Mouse (Mus musculus) gastrocnemius, postnatal 4 days (tissue): ENCODE measurements around the gene Rpl7l1. TPM values are rescaled to one million over a fixed set of nuclear protein-coding genes. Genes with fewer than 3 reads are reported as not detected.
"Not testable (repeated sequence)": the region's sequence is repeated elsewhere in the genome, so short reads cannot be mapped to it uniquely, and the experiment has no call there.

Source experiments
- DNase-seq, 2 experiments: peaks; one replicate each; pipeline ENCODE4 v3.0.0; 2021 to 2022; ENCODE audit warnings: low spot score in 2 of 2, mixed read lengths in 2 of 2
- long read RNA-seq, 2 experiments: library from polyadenylated mRNA; stranded (forward); transcript quantifications; one replicate each; pipeline ENCODE4 v2.0.0; 2021
- total RNA-seq, 2 experiments: library from RNA; stranded (reverse); gene quantifications; 2 replicates each; pipeline ENCODE4 v1.2.3; 2021

Gene Rpl7l1
- total RNA-seq, result 10 to 100 TPM; 71.1 to 76.2 TPM
- long read RNA-seq, experiment 1, transcript Rpl7l1-201 (7 exons, 2,606 nt), result major isoform, 47 of 95 reads
- long read RNA-seq, experiment 1, partial matches to known transcripts, result 15 of 95 reads
- long read RNA-seq, experiment 1, other reads (novel, unspliced or antisense), result 32 of 95 reads
- long read RNA-seq, experiment 2, transcript Rpl7l1-201 (7 exons, 2,606 nt), result major isoform, 51 of 108 reads
- long read RNA-seq, experiment 2, partial matches to known transcripts, result 10 of 108 reads
- long read RNA-seq, experiment 2, other reads (novel, unspliced or antisense), result 47 of 108 reads

DNA sequence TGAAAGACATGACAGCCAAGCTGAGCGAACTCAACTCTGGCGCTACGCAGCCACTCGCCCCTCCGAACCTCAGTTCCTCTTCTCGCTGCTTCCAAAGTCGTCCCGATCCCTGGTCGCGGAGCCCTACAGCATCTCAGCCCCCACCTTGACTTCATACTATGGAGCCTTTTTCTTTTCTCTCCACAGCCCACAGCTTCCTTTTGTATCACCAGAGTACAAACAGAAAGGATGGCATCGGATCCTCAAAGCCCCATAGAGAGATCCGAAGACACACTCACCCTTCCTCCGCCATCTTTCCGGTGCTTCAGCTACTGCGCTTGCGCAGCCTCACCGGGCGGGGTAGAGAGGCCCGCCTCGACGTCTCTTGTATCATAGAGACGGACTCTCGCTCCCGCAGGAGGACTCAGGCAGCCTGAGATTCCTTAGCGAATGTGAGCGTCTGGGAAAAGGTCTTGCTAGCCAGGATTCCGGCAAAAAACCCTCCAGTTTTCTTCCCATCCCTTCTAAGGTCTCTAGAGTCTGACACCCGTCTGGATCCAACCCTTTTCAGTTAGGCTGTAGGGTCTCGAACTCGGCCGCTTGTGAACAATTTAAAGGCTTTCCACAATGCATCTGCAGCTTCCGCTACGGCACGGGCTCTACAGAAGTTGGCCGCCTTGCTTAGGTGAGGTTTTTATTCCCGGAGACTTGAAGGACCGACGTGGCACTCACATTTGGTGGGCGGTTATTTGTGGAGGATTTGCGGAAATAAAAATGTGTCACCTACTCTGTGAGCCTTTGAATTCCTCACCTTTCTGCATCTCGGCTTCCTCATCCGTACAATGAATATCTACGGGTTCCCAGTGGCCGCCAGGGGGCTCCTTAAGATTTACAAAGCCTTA, at the start of gene Rpl7l1:
TSS of gene Rpl7l1 (minus strand) at position 332 of the 881 bp plus-strand sequence.
- peak; percentile 81 to 91 for DNase-seq

DNA sequence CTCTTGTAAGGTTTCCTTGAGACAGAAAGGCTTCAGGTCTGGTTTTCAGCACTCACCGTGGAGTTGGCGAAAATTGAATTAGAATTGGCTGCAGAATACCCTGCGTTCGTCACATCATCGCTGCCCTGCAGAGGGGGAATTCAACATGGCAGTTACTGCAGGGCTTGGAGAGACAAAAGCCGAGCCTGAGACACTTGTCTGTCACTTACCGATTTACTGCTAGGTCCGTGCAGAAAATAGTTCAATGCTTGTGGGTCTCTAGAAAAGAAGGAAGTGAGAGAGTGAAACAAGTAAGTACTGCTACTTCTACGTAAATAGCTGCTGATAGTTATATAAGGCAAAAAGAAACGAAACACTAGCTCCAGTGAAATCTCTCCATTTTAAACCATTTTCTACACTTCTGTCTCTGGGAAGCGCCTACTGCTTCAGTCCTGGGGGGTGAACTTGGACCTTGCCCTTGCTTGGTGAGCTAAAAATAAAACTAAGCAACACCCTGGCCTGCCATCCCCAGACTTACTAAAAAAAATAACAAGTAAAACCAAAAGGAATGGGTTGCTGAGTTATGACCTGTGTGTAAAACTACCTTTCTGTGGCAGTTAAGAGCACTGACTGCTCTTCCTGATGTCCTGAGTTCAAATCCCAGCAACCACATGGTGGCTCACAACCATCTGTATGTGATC, 47.5 kb upstream of the Rpl7l1 start:
- DNase-seq, result no peak

- DNase-seq, result no peak
These were observed 46.5 kb upstream of the Rpl7l1 start for GRCm38 (mm10) chr17:46828935-46829334.

DNA sequence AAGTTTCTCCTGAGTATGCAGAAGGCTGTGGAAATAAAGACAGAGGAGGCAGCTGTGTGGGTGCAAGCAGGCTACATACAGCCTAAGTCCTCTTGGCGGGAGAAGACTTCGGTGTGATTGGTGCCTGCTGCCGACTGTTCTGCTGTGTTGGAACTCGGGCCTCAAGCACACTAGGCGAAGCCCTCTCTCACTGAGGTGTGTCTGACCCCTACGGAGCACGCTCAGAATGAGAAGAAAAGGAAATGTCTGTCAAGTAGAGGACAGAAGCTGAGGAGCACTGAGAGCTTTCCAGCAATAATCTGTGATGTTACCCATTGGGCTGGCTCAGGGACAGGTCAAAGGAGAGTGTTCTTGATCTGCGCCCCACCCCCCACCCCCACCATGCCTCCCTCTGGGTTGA, 40.6 kb upstream of the Rpl7l1 start:
- no peak for DNase-seq

GRCm38 (mm10) chr17:46820628-46821027, 38.2 kb upstream of the Rpl7l1 start:
- no peak for DNase-seq

DNA sequence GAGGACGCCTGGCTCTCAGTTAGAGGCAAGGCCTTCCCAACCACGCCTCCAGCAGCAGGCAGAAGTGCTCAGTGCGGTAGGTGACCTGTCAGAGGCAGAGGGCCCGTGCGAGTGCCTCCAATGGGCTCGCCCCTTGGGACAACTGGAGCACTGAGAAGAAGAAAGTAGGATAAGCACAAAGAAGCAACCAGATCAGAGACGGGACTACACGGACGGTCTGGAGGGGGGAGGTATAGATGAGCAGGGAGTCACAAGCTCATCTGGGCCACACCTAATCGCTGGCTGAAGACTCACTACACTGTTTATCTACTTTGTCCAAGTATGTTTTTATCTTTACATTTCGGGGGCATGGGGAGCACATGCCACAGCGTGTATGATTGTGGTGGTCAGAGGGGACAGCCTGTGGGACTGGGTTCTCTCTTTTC, 35.3 kb upstream of the Rpl7l1 start:
- DNase-seq, result no peak

DNA sequence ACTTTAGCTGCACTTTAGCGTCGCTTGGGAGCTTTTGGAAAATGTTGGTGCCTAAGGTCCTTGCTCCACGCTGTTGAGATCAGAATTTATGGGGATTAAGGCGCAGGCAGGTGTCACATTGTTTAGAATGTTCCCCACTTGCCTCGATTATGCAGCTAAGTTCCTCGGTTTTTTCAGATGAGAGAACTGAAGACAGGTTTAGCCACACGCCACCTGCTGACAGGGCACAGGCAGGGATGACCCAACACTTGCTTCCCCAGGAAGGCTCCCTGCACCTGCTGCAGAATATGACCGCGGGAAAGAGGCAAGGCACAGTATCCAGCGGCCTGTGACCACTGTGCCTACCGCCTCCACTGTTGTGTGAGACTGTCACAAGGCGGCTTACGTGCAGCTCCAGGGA, 33.8 kb upstream of the Rpl7l1 start:
- DNase-seq, result no peak

- no peak for DNase-seq
These were observed 32.0 kb upstream of the Rpl7l1 start for GRCm38 (mm10) chr17:46814497-46814896.

DNA sequence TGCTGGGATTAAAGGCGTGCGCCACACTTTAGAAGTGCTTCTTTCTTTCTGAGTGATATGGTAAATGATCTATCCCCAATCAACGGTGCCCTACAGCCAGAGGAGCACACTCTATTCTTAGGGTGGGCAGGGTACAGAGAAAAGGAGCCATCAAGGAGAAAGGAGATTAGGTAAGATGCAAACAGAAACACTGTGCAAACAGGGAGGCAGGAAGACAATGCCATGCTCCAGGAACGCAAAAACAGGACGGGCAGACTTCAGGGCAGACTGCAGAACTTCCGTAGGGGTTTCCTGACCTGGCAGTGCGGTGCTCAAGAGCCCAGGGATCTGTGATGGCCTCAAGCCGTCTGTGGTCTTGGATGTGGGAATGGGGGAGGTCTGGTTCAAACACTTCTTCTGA, 31.2 kb upstream of the Rpl7l1 start:
- no peak for DNase-seq

DNA sequence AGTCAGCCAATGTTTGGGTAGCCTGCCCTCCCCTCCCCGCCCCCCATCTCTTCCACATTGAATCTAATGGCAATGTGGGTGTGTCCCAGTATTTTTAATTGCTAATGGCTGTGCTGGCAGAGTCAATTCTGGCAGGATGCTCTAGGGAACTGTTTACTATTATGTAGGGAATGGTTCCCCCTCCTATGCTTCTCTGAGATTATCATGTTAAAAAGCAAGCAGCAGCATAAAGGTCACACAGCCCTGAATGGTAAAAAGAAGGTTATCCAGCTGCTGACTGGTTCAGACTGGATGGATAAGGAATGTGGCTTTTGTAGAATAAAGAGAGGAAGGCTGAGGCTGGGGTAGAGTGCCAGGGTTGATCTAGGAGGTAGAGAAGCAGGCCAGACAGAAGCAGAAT, 30.0 kb upstream of the Rpl7l1 start:
- DNase-seq, result no peak

DNA sequence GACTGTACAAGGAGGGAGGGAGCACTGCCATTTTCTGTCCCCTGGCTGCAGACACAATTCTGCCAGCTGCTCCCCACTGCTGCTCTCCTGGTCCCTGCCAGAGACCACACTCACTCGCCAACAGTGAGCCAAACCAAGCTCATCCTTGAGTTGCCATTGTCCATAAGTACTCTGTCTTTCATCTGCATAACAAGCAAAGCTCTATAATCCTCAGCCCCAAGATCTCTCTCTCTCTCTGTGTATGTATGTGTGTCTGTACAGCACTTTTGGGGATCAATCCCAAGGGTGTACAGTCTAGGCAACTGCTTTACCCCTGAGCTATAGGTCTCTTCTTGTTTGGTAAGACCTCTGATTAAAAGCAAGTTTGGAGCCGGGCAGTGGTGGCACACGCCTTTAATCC, 28.2 kb upstream of the Rpl7l1 start:
- no peak for DNase-seq

GRCm38 (mm10) chr17:46809131-46809830, 26.8 kb upstream of the Rpl7l1 start:
- no peak for DNase-seq

GRCm38 (mm10) chr17:46808376-46808775, 25.9 kb upstream of the Rpl7l1 start:
- no peak for DNase-seq

DNA sequence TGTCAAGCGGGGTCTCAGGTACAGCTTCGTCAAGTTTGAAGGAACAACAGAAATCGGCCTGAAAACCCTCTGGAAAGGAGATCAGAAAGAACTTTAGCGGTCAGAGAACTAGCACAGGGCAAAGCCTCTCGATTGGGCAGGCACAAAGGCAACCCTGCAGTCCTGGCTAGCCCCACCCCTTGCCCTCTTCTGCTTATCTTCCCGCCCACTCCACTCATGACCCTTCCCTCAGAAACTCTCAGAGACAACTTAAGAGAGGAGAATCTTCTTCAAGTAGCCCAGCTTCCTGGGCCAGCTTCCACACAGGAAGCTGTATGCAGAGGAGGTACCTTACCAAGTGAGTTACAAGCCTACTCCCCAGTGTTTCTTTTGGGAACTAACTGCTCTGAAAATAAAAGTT, 19.3 kb upstream of the Rpl7l1 start:
- no peak for DNase-seq

- DNase-seq, result no peak
These were observed 17.2 kb upstream of the Rpl7l1 start for GRCm38 (mm10) chr17:46799680-46800079.

DNA sequence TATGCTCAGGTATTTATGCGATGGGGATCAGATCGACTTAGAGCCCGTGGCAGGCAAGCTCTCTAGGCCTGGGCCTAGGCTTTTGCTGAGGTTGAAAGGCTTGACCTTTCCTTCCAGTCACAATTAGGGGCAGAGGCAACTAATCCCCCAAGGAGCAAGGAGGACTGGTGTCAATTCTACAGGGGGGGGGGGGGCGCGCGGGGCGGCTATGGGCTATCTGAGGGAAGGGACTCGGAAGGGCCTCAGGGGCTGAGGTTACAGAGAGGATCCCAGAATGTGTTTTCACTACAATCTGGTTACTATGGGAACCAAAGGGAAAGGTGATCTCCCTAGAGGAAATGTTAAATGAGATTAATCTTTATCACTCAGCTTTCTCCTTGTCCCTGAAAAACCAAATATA, 14.9 kb upstream of the Rpl7l1 start:
- no peak for DNase-seq

DNA sequence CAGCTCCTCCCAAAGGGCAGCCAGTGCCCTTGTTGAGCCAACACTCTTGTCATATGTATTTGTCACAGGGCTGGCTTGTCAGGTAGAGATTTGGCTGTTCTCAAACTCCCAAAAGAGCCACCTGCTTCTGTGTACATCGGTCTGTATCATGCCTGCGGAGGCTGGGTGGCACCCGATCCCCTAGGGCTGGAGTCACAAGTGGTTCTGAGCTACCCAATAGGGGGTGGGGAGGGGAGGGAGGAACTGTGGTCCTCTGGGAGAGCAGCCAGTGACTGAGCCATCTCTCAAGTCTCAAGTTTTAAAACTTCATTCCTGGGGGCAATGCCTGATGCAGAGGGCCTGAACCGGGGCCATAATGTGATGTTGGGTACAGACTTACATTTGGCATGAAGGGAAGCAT, 14.3 kb upstream of the Rpl7l1 start:
- no peak for DNase-seq

DNA sequence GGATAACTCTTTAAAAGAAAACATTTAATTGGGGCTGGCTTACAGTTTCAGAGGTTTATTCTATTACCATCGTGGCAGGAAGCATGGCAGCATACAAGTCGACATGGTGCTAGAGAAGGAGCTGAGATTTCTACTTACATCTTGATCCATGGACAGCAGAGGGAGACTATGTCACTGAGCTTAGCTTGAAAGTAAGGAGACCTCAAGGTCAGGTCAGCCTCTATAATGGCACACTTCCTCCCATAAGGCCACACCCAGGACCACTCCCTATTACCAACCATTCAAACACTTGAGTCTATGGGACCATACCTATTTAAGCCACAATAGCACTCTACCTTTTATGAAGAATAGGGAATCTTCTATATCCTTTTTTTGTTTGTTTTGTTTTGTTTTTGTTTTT, 10.5 kb upstream of the Rpl7l1 start:
- no peak for DNase-seq

- not testable (repeated sequence) for DNase-seq
These were observed 5.5 kb upstream of the Rpl7l1 start for GRCm38 (mm10) chr17:46787974-46788373.

DNA sequence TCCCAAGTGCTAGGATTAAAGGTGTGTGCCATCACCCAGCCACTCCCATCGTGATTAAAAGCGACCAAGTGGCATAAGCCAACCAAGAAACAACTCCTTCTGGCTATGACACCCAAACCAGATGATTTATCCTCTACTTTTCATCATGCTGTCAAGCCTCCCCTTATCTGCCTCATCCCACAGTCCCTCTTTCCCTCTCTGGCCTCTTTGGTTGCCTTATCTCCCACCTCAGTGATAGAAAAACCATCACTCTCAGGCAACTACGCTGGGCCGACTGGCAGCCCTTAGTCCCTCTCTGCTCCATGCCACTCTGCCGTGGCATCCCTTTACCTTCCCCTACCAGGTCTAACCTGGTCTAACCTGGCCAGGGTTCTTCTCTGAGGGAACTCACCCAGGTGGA, 4.5 kb upstream of the Rpl7l1 start:
- DNase-seq, result no peak

GRCm38 (mm10) chr17:46783222-46783565, 722 bp upstream of the Rpl7l1 start:
- no peak for DNase-seq
